In the genomic region with DNA sequence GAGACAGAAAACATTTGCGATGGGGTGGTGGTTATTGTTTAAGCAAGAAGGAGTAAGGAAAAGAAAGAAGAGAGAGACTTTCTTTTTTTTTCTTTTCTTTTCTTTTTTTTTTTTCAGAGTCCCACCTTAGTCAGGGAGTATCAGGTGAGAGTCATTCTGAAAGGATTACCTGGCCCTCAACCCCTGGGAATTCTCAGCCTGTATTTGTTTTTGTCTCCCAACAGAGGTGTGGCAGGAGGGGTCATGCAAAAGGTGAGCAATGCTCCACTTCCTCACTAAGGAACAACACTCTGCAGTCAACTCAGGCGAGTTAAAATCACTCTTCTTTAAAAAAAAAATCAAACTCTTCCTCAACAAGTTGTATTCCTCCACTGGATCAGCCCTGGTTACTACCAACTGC, we compare ENCODE assay signal across 22 mouse cellular contexts.
DNase-seq lines count a peak whose midpoint lies in the region; ATAC-seq and TF ChIP-seq lines count a peak whose summit lies in the region.
"Had no signal": no experiment of that assay in that cellular context is flagged by ENCODE, and none has a peak within 500 bp of the region (broad histone marks: within the 10 kb centered on the region; RNA-seq: fewer than 3 reads in every experiment).

No protein-coding gene starts in this region.

- H3K4me1 ChIP-seq in intestine, embryonic 14.5 days (replicated peaks; ENCODE audit: control insufficient read depth, insufficient read depth, low read length): no peaks in the 10 kb centered on the region
- H3K4me1 ChIP-seq in intestine, postnatal 0 days (replicated peaks; ENCODE audit: control insufficient read depth, insufficient read depth, low read length): no peaks in the 10 kb centered on the region
- no peaks in the 10 kb centered on the region for H3K4me1 ChIP-seq in stomach, embryonic 16.5 days (ENCODE audit: control insufficient read depth, insufficient read depth, low read length)
- H3K4me1 ChIP-seq in stomach, postnatal 0 days (replicated peaks; ENCODE audit: control insufficient read depth, insufficient read depth): no peaks in the 10 kb centered on the region
- no peaks in the 10 kb centered on the region for H3K4me1 ChIP-seq in intestine, embryonic 15.5 days (replicated peaks)
- no peaks in the 10 kb centered on the region for H3K4me1 ChIP-seq in intestine, embryonic 16.5 days (ENCODE audit: control insufficient read depth, insufficient read depth, low read length)

- no peak overlapping the region for H3K9ac ChIP-seq in intestine, embryonic 14.5 days (ENCODE audit: low read length)
- H3K9ac ChIP-seq in intestine, postnatal 0 days (ENCODE audit: low read depth, low read length): no peak overlapping the region
- no peak overlapping the region for H3K9ac ChIP-seq in stomach, embryonic 16.5 days (ENCODE audit: low read length)
- H3K9ac ChIP-seq in stomach, postnatal 0 days (ENCODE audit: low read length): no peak overlapping the region
- H3K9ac ChIP-seq in intestine, embryonic 15.5 days: no peak overlapping the region
- H3K9ac ChIP-seq in intestine, embryonic 16.5 days (ENCODE audit: low read depth, low read length): no peak overlapping the region

- H3K27ac ChIP-seq in intestine, embryonic 14.5 days (ENCODE audit: low read depth): no peak overlapping the region
- no peak overlapping the region for H3K27ac ChIP-seq in intestine, postnatal 0 days (ENCODE audit: low read depth, low read length)
- peak overlapping the region; percentile 15; the same call in 1 of the 2 replicates for H3K27ac ChIP-seq in stomach, embryonic 16.5 days (ENCODE audit: low read length)
- H3K27ac ChIP-seq in stomach, postnatal 0 days (replicated peaks): no peak overlapping the region
- no peak overlapping the region for H3K27ac ChIP-seq in intestine, embryonic 15.5 days
- no peak overlapping the region for H3K27ac ChIP-seq in intestine, embryonic 16.5 days (ENCODE audit: low read length)

- no peaks in the 10 kb centered on the region for H3K36me3 ChIP-seq in intestine, embryonic 14.5 days (ENCODE audit: control insufficient read depth, insufficient read depth, low read length)
- H3K36me3 ChIP-seq in intestine, postnatal 0 days (ENCODE audit: control insufficient read depth, insufficient read depth): no peaks in the 10 kb centered on the region
- no peaks in the 10 kb centered on the region for H3K36me3 ChIP-seq in stomach, embryonic 16.5 days (ENCODE audit: control insufficient read depth, insufficient read depth, low read length)
- no peaks in the 10 kb centered on the region for H3K36me3 ChIP-seq in stomach, postnatal 0 days (ENCODE audit: control insufficient read depth, insufficient read depth, low read length)
- H3K36me3 ChIP-seq in intestine, embryonic 15.5 days: no peaks in the 10 kb centered on the region
- H3K36me3 ChIP-seq in intestine, embryonic 16.5 days (ENCODE audit: control insufficient read depth, insufficient read depth, low read length): no peaks in the 10 kb centered on the region
- H3K36me3 ChIP-seq: G1E had no signal

- no peak overlapping the region for H3K4me2 ChIP-seq in intestine, embryonic 14.5 days (ENCODE audit: low read length)
- no peak overlapping the region for H3K4me2 ChIP-seq in intestine, postnatal 0 days (replicated peaks; ENCODE audit: low read depth)
- H3K4me2 ChIP-seq in stomach, embryonic 16.5 days (ENCODE audit: low read depth, low read length): no peak overlapping the region
- H3K4me2 ChIP-seq in stomach, postnatal 0 days (replicated peaks; ENCODE audit: low read depth): no peak overlapping the region
- no peak overlapping the region for H3K4me2 ChIP-seq in intestine, embryonic 15.5 days (replicated peaks)
- H3K4me2 ChIP-seq in intestine, embryonic 16.5 days (ENCODE audit: low read depth, low read length): no peak overlapping the region

- DNase-seq in intestine, embryonic 14.5 days (ENCODE audit: low spot score): peak; percentile 38
- no peak for DNase-seq in stomach, postnatal 0 days (ENCODE audit: low spot score)
- DNase-seq in spleen, postnatal 10 days (ENCODE audit: low spot score in 2 of 2): no peak
- DNase-seq in right cerebral cortex, postnatal 36 days (ENCODE audit: low spot score in 2 of 2): no peak
- DNase-seq: adrenal gland, adult 2 months; adrenal gland, adult 8-10 months; adrenal gland, postnatal 10 days; adrenal gland, postnatal 14 days; adrenal gland, postnatal 25 days; adrenal gland, postnatal 36 days; B cell, adult 2 months; cerebellum, adult 11 months; cerebellum, adult 11-12 months had no signal

- no peak overlapping the region for H3K4me3 ChIP-seq in intestine, embryonic 14.5 days (ENCODE audit: low read depth, low read length)
- no peak overlapping the region for H3K4me3 ChIP-seq in intestine, postnatal 0 days (ENCODE audit: low read depth, low read length)
- no peak overlapping the region for H3K4me3 ChIP-seq in stomach, embryonic 16.5 days (replicated peaks; ENCODE audit: low read length)
- no peak overlapping the region for H3K4me3 ChIP-seq in stomach, postnatal 0 days (ENCODE audit: low read depth, low read length)
- no peak overlapping the region for H3K4me3 ChIP-seq in intestine, embryonic 15.5 days (replicated peaks)
- no peak overlapping the region for H3K4me3 ChIP-seq in intestine, embryonic 16.5 days (ENCODE audit: low read length)

- ATAC-seq in intestine, embryonic 14.5 days (replicated peaks; ENCODE audit: low FRiP score, low TSS enrichment, low read depth): no peak
- ATAC-seq in intestine, postnatal 0 days: no peak
- ATAC-seq in stomach, embryonic 16.5 days (ENCODE audit: insufficient read depth, low FRiP score): no peak; the same call in 1 of the 2 replicates
- no peak for ATAC-seq in stomach, postnatal 0 days (ENCODE audit: low FRiP score, low TSS enrichment)
- peak; percentile 66; the same call in 1 of the 2 replicates for ATAC-seq in intestine, embryonic 15.5 days
- ATAC-seq in intestine, embryonic 16.5 days: peak; percentile 68; the same call in 1 of the 2 replicates
- ATAC-seq: activated CD4-positive, CD25-positive, alpha-beta regulatory T cell, adult 4 months; CD4-positive, CD25-positive, alpha-beta regulatory T cell, adult 4 months; Patski had no signal

- H3K9me3 ChIP-seq in intestine, embryonic 14.5 days (ENCODE audit: control insufficient read depth, low read length): no peaks in the 10 kb centered on the region
- no peaks in the 10 kb centered on the region for H3K9me3 ChIP-seq in intestine, postnatal 0 days (ENCODE audit: control insufficient read depth)
- H3K9me3 ChIP-seq in stomach, embryonic 16.5 days (replicated peaks; ENCODE audit: control insufficient read depth, low read length): no peaks in the 10 kb centered on the region
- no peaks in the 10 kb centered on the region for H3K9me3 ChIP-seq in stomach, postnatal 0 days (ENCODE audit: control insufficient read depth, low read length)
- no peaks in the 10 kb centered on the region for H3K9me3 ChIP-seq in intestine, embryonic 15.5 days
- no peaks in the 10 kb centered on the region for H3K9me3 ChIP-seq in intestine, embryonic 16.5 days (ENCODE audit: control insufficient read depth, low read length)
- H3K9me3 ChIP-seq: G1E had no signal

- no peak for TF ChIP-seq EP300 in stomach, postnatal 0 days (optimal IDR thresholded peaks at IDR 0.05)

- TF ChIP-seq CTCF in intestine, postnatal 0 days (IDR thresholded peaks at IDR 0.05; ENCODE audit: low read depth): no peak
- no peak for TF ChIP-seq CTCF in stomach, postnatal 0 days (IDR thresholded peaks at IDR 0.05; ENCODE audit: low read depth)

- 60% methylated on average over 2 of the region's 2 CpGs for WGBS in intestine, embryonic 14.5 days
- 28% methylated on average over 2 of the region's 2 CpGs for WGBS in intestine, postnatal 0 days
- 45% methylated on average over 2 of the region's 2 CpGs for WGBS in stomach, embryonic 16.5 days
- 49% methylated on average over 2 of the region's 2 CpGs for WGBS in stomach, postnatal 0 days
- 47% methylated on average over 2 of the region's 2 CpGs for WGBS in intestine, embryonic 15.5 days
- 36% methylated on average over 2 of the region's 2 CpGs for WGBS in intestine, embryonic 16.5 days

- H3K27me3 ChIP-seq in intestine, embryonic 14.5 days (replicated peaks; ENCODE audit: control insufficient read depth, insufficient read depth, low read length): no peaks in the 10 kb centered on the region
- no peaks in the 10 kb centered on the region for H3K27me3 ChIP-seq in intestine, postnatal 0 days (replicated peaks; ENCODE audit: control insufficient read depth, insufficient read depth, low read length)
- H3K27me3 ChIP-seq in stomach, embryonic 16.5 days (ENCODE audit: control insufficient read depth, insufficient read depth, low read length): no peaks in the 10 kb centered on the region
- no peaks in the 10 kb centered on the region for H3K27me3 ChIP-seq in stomach, postnatal 0 days (ENCODE audit: control insufficient read depth, insufficient read depth, low read length)
- no peaks in the 10 kb centered on the region for H3K27me3 ChIP-seq in intestine, embryonic 15.5 days (replicated peaks)
- H3K27me3 ChIP-seq in intestine, embryonic 16.5 days (replicated peaks; ENCODE audit: control insufficient read depth, insufficient read depth, low read length): no peaks in the 10 kb centered on the region
- H3K27me3 ChIP-seq: CH12.LX, Patski had no signal

Comparison
In these comparisons a context has a peak if more than half of its experiments do, and no peak if none do; other contexts are left out.
1. ATAC-seq: peak in intestine, embryonic 15.5 days (single experiment) and intestine, embryonic 16.5 days (single experiment); none in intestine, embryonic 14.5 days (single experiment), intestine, postnatal 0 days (single experiment), stomach, embryonic 16.5 days (single experiment) and stomach, postnatal 0 days (single experiment).